Mouse (Mus musculus) macrophage (primary cell): ENCODE data around the gene Cutal. TPM values are rescaled to one million over a fixed set of nuclear protein-coding genes. Genes with fewer than 3 reads are reported as not detected.

Experiments used
- H3K27ac ChIP-seq: fragments of 350-480 bp; formaldehyde crosslinking; 2 replicates; pipeline ENCODE4 v1.9.0; 2021
- H3K36me3 ChIP-seq: fragments of 350-480 bp; formaldehyde crosslinking; 2 replicates; pipeline ENCODE4 v1.9.0; 2021; ENCODE audit errors: inconsistent target
- H3K4me3 ChIP-seq: fragments of 350-480 bp; formaldehyde crosslinking; 2 replicates; pipeline ENCODE4 v1.9.0; 2021; ENCODE audit errors: inconsistent target
- H3K79me2 ChIP-seq: fragments of 350-480 bp; formaldehyde crosslinking; 2 replicates; pipeline ENCODE4 v1.9.0; 2021; ENCODE audit errors: inconsistent target
- WGBS: methylation state at CpG from one replicate; pipeline ENCODE4 v1.1.7; 2026; ENCODE audit warnings: inconsistent platforms; ENCODE audit not compliant: missing documents; 5-methylcytosine and 5-hydroxymethylcytosine counted together
- polyA plus RNA-seq: library from polyadenylated mRNA; stranded (reverse); fragments of 250-400 nt; gene quantifications from 3 replicates; pipeline ENCODE4 v1.2.4, GENCODE M21; 2018; ENCODE audit warnings: inconsistent platforms

The Cutal gene
- polyA plus RNA-seq, 1 experiment from 2014 or later, result not detected

DNA sequence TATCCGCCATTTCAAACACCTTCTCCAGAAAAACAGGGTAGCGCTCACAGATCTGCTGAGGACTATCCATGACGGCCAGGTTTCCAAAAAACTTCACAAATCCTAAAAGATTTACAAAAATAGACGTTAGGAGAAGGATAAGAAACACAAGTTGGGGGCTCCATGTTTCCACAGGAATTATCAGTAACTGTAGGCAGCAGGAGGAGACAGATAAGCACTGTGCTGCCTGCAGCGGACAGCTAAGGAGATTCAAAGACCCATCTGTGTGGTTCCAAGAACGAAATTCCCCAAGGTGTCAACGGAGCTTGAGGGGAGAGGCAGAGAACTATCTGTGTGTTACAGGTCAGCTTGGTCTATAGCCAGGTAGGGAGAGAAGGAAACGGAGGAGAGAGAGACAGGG, 16.5 kb upstream of the Cutal start:
- WGBS, result 96% methylated on average over 8 of the region's 8 CpGs
- no peaks in the 10 kb centered on the region for H3K79me2 ChIP-seq

DNA sequence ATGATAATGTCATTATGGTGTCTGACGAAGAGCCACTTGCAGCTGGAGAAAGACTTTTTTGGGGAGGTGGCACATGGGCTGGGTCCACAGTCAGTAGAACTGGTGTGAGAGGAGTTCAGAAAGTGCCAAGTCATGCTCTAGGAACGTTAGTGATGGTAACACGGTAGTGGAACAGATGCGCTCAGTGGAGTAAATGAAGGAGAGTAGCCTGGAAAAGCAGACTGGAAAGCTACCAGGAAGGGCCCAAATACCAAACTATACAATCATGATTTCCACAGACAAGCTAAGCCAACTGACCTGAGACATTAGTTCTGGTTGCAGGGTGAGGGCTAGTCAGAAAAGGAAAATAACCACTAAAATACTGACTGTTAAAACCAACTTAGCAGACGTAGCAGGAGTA, 4.5 kb upstream of the Cutal start:
- H3K36me3 ChIP-seq, result peaks cover 11% of the 10 kb centered on the region
- peaks cover 54% of the 10 kb centered on the region for H3K79me2 ChIP-seq
- peak overlapping the region; percentile 80 for H3K27ac ChIP-seq
- peak overlapping the region; percentile 94 for H3K4me3 ChIP-seq
- 0% methylated on average over 5 of the region's 5 CpGs for WGBS

More for the DNA sequence above, 16.5 kb upstream of the Cutal start:
- Histone ChIP-seq H3K27ac (no peak overlapping the region), H3K4me3 (no peak overlapping the region), H3K36me3 (peaks cover 81% of the 10 kb centered on the region)

DNA sequence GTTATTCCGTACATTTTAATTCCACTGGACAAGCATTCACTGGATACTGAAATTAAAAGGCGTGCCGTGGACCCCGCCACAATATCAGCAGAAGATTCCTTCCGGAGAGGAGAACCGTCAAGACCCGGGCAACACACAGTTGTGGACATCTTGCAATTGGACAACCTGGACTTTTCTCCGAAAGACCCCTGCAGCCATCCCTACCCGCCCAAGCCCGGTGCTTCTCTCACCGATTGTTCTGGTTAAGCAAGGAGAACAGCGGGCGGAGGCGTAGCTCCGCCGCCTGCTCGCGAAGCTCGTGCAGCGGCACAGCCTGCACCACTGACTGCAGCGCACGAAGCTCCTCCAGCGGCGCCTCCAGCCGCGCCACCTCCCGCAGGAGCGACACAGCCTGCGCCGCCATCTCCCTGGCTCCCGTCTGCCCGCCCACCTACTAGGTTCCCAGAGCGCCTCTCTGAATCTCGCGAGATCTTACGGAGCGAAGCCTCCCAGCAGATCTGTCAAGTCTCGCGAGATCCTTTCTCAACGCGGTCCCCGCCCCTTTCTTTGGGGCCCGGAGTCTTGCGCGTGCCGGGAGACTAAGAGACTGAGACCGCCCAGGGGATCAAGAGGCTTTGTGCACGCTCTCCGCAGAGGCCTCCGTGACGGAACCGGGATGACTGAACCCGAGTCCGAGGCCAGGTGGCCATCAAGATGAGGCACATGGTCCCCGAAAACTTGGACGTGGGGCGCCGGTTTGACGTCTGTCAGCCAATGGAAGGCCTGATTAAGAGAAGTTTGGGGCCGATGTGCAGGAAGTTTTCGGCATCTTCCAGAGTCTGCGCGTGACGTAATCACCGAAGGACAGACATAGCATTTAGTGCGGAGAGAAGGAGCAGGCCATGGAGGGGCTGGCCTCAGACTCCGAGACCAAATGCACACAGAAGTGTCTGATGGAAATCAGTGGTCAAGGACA, 3.4 kb upstream of the Cutal start:
- Histone ChIP-seq H3K4me3 (peak overlapping the region; percentile 94), H3K27ac (peak overlapping the region; percentile 80), H3K79me2 (peaks cover 48% of the 10 kb centered on the region), H3K36me3 (0 out of 2 replicates have a peak, but pooled peaks cover under 1% of the 10 kb centered on the region)
- 1% methylated on average over 64 of the region's 67 CpGs for WGBS

DNA sequence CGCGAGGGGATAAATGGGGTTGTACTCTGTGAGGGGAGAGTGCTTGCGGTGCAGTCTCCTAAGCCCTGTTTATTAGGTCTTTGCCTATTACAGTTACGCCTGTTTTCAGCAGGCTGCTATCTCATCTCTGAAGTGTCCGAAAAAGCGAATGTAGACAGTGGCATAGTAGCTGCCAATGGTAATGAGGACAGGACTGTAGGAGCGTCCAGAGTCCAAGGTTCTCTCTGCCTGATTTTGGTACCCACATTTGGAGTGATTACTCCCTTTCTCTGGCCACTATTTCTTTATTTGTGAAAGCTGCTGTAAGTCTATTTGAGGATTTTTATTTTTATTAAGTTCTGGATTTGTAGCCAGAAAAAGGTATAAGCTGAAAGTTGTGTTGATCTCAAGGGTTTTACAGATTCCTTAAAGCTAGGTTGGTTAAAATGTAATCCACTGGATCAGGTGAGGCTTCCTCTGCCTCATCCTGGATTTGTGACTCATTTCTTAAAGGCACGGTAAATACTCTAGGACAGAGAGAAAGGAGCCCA, 685 bp downstream of the Cutal start, which contains the start of gene Psmd5:
Gene Psmd5, minus strand, starts transcription at position 153 of the 530 bp plus-strand sequence.
- H3K27ac ChIP-seq, result no peak within 1 kb of the TSS
- no peak within 1 kb of the TSS for H3K4me3 ChIP-seq
- H3K79me2 ChIP-seq, result peaks cover 8% of the 10 kb centered on the region
- H3K36me3 ChIP-seq, result no peaks in the 10 kb centered on the region
- WGBS, result 66% methylated on average over 8 of the region's 8 CpGs

DNA sequence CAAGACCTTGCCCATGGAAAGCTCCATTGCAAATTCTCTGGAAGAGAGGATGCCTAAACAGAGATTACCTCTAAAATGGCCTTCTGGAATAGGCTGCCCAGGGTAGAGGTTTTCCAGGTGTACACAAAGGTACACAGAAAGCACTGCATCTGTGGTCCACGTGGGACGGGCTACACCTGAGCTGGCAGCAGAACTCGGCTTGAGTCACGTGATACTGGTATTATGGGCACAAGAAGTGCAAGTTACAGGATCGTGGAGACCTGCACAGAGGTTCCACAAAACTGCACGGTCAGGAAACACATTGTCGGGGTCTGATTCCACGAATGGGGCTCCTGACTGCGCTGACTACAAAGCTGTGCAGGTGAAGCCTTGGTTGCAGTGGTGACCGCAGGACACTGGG, 5.9 kb downstream of the Cutal start:
- no peak overlapping the region for H3K4me3 ChIP-seq
- no peaks in the 10 kb centered on the region for H3K79me2 ChIP-seq

DNA sequence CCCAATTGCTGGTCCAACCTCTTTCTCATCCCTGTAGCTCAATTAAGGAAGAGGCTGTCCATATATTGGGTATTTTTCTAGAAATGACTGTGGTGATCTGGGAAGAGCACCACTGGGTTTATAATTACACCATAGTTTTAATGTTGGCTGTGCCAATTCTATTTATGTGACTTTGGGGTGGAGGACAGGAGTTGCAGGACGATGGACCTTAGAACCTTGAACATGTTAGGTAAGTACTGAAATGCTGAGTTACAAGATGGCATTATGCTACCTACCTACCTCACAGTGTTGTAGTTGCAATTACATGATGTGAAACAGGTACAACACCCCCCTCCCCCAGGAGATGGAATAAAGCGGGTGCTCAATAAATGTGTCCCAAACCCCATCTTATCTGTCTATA, 8.6 kb downstream of the Cutal start:
- H3K36me3 ChIP-seq, result no peaks in the 10 kb centered on the region
- WGBS, result 91% methylated on average over 2 of the region's 2 CpGs
- H3K27ac ChIP-seq, result no peak overlapping the region
- no peak overlapping the region for H3K4me3 ChIP-seq
- H3K79me2 ChIP-seq, result no peaks in the 10 kb centered on the region

More for the DNA sequence above, 5.9 kb downstream of the Cutal start:
- H3K27ac ChIP-seq, result no peak overlapping the region
- no peaks in the 10 kb centered on the region for H3K36me3 ChIP-seq
- 84% methylated on average over 10 of the region's 10 CpGs for whole genome bisulfite sequencing

DNA sequence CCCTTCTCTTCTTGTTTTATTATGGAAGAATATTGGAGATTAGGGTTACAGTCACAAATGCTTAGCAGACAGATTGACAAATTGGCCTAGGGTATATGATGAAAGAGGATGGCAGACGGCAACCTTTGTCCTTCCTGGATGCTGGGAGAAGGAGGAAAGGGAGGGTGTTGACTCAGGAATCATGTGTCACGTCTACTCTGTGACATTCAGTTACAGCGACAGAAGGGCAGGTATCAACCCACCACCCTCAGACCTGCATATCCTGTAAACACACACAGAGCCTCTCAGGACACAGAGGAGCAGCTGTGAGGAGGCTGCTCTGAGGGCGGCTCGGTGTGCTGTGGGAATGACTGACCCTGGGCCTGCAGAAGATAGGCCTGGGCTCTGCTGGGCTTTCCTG, 9.0 kb downstream of the Cutal start:
- no peaks in the 10 kb centered on the region for H3K79me2 ChIP-seq
- no peaks in the 10 kb centered on the region for H3K36me3 ChIP-seq
- no peak overlapping the region for H3K27ac ChIP-seq
- 92% methylated on average over 5 of the region's 5 CpGs for WGBS
- no peak overlapping the region for H3K4me3 ChIP-seq

DNA sequence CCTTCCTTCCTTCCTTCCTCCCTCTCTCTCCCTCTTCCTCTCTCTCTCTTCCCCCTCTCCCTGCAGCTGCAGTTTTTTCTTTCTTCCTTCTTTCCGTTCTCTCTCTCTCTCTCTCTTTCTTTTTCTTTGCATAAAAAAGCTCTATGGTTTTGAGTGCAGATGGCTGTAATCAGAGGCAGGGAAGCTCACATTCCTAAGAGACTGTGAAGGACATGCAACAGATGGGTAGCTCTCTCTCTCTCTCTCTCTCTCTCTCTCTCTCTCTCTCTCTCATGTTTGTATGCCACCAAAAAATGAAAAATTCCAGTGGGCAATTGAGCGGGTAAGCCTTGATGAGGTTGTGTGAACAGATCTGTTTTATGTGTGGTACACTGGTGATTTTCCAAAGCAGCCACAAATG, 10.0 kb downstream of the Cutal start:
- no peaks in the 10 kb centered on the region for H3K79me2 ChIP-seq
- H3K36me3 ChIP-seq, result no peaks in the 10 kb centered on the region
- no peak overlapping the region for H3K27ac ChIP-seq
- no peak overlapping the region for H3K4me3 ChIP-seq
- 92% methylated on average over 2 of the region's 2 CpGs for WGBS

DNA sequence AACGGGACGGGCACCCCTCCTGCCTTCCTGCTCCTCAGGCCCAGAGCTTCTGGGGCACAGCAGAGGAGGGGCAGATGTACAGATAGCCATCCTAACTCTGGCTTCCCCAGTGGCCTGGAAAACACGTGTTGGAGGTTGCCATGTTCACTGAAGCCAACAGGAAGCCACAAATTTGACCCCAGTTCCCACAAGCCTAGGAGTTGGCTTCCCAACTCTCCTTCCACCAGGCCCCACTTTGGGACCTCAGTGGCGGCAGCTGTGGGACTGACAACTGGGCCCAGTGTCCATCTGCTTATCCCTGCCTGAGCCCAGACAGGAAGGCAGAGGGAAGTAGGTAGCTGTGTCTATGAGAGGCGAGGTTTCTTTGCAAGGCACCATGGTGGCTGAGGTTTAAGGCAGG, 19.8 kb downstream of the Cutal start:
- no peaks in the 10 kb centered on the region; the same call in 1 of the 2 replicates for H3K36me3 ChIP-seq
- no peak overlapping the region for H3K4me3 ChIP-seq
- no peaks in the 10 kb centered on the region for H3K79me2 ChIP-seq
- H3K27ac ChIP-seq, result no peak overlapping the region
- WGBS, result 40% methylated on average over 5 of the region's 5 CpGs

DNA sequence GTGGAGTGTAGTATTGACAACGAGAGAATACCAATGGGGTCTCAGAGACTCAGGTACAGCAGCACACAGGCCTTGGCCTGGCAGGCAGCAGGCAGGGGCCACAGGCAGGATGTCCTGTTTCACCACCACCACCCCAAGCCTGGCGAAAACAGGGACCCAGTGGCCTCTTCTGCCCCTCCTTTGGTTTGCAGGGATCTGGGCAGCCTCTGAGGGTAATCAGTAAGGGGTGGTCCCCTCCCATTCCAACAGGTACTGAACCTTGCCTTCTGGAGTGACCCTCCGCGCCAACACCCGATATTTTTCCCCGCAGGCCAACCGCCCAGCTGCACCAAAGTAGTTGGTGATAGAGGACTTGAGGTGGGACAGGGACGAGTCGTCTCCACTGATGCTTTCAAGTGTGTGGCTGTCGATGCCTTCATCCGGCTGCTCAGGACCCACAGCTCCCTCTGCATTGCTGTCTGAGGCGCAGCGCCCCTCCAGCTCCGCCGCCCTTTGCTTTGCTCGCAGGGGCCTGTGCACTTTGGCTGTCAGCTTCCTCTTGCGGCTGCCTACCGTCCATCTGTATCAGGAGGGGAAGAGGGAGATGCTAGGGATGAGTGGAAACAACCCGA, 21.4 kb downstream of the Cutal start:
- no peak overlapping the region for H3K27ac ChIP-seq
- H3K36me3 ChIP-seq, result no peaks in the 10 kb centered on the region; the same call in 1 of the 2 replicates
- WGBS, result 88% methylated on average over 17 of the region's 19 CpGs
- no peak overlapping the region for H3K4me3 ChIP-seq
- no peaks in the 10 kb centered on the region for H3K79me2 ChIP-seq

DNA sequence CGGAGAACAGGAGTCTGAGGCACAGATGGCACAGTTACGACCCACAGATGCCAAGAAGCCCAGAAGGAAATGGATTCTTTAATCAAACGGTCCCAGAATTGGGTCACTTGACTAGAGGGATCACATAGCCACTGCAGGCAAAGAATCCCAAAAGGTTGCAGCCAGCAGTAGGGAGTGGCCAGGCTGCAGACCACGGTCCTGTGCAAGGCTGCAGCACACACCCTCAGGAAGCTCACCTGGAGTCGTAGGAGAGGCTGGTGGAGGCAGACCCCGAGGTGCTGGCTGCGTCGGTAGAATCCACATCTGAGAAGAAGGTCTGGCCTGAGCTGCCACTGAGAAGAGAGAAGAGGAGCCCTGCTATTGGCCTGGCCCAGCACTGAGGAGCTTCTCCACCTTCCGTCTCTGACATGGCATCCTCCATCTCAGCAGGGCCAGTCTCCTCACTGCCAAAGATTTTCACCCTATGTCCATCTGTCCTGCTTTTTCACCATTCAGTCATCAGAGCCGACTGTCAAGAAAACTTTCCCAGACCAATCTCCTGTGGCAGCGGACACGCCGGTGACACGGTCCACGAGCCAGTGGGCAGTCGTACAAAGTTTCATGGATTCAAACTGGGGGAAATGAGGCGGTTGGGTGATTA, 22.7 kb downstream of the Cutal start:
- Histone ChIP-seq H3K79me2 (no peaks in the 10 kb centered on the region), H3K4me3 (no peak overlapping the region), H3K36me3 (no peaks in the 10 kb centered on the region; the same call in 1 of the 2 replicates), H3K27ac (no peak overlapping the region)
- WGBS, result 96% methylated on average over 17 of the region's 17 CpGs

DNA sequence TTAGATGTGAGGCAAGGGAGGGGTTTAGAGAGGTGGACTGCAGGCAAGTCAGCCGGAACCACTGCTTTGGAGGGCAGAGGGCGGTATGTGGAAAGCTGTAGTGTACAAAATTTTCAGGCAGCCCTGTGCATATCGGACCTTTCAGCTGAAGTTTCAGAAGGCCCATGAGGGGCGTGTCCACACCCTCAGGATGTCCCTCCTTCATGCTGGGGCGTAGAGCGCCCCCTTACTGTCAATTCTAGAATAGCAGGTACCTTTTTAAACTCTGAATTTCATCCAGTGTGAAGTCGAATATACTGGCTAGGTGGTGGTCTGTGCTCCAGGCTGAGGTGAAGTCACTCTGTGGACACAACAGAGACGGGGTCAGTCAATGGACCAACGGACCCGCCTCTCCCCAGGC, 23.6 kb downstream of the Cutal start:
- no peaks in the 10 kb centered on the region for H3K79me2 ChIP-seq
- 59% methylated on average over 10 of the region's 10 CpGs for WGBS

DNA sequence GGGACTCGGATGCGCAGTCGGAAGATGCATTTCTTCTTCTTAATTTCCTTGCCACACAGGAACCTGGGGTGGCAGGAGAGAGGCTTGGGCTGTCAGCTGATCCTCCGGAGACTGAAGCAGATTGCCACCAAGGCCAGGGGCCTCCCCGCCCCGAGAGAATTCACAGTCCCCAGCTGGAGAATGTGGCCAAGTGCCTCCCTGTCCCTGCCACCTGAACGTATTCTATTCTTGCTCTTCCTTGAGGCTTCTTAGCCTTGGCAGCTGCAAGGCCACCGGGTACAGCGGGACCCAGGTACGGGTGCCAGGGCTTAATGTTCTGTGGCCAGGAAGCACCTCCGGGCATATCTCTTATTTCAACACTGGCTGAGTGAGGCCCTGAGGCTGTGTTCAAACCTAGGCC, 25.5 kb downstream of the Cutal start:
- Histone ChIP-seq H3K27ac (no peak overlapping the region), H3K36me3 (no peaks in the 10 kb centered on the region; the same call in 1 of the 2 replicates), H3K79me2 (no peaks in the 10 kb centered on the region), H3K4me3 (no peak overlapping the region)
- 94% methylated on average over 10 of the region's 11 CpGs for WGBS

More for the DNA sequence above, 23.6 kb downstream of the Cutal start:
- Histone ChIP-seq H3K4me3 (no peak overlapping the region), H3K36me3 (no peaks in the 10 kb centered on the region; the same call in 1 of the 2 replicates), H3K27ac (no peak overlapping the region)

DNA sequence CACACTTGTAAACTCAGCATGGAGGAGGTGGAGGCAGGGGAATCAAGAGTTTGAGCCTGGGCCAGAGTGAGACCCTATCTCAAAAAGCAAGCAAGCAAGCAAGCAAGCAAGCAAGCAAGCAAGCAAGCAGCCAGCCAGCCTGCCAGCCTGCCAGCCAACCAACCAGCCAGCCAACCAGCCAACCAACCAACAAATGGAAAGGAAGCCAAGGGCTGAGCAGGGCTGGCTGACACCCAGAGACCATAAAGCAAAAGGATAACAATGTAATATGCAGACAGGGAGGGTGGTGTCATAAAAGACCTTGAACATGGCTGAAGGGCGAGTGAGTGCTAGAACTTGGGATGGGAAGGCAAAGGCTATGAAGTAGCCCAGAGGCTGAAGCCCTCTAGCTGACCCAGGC, 26.2 kb downstream of the Cutal start:
- Histone ChIP-seq H3K27ac (no peak overlapping the region), H3K36me3 (no peaks in the 10 kb centered on the region; the same call in 1 of the 2 replicates), H3K4me3 (no peak overlapping the region), H3K79me2 (no peaks in the 10 kb centered on the region)
- WGBS, result 92% methylated on average over 1 of the region's 1 CpGs
